Mouse (Mus musculus) liver, postnatal 0 days (tissue): ENCODE results near the gene Elovl6.

Experiments
- CTCF ChIP-seq: sonication (generic); IDR thresholded peaks from 2 replicates; pipeline ENCODE4 v1.5.1; 2016; ENCODE audit warnings: antibody characterized with exemption, low read depth
- EP300 ChIP-seq: IDR thresholded peaks from 2 replicates; pipeline ENCODE4 v1.6.1; 2016; ENCODE audit warnings: antibody characterized with exemption, low read depth, mild to moderate bottlenecking

DNA sequence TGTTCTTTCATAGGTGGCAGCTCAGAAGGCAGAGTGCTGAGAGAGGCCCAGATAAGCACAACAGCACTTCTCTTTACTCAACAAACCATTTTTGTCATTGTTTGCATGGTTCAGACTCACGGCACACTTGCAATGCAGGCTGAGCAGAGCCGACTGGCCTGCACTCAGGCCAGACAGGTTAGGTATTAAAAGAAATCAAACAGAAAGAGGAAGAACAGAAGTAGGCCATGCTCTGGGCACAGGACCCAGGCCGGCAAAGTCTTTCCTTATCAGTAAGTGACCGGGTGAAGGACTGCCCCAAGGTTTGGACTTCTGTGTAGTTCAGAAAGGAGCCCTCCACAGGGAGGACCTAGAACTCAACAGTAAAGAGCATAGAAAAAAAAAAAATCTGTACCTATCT, 149.7 kb downstream of the Elovl6 start:
- TF ChIP-seq CTCF (no peak), EP300 (no peak)
